Mouse (Mus musculus) cerebral cortex, adult 2 months (tissue): ENCODE data around the gene Pmis2.

Experiments
- WGBS: fragments of 180-500 bp; shearing (Covaris S2); methylation state at CpG from one replicate; pipeline ENCODE4 v1.1.7; 2018; 5-methylcytosine and 5-hydroxymethylcytosine counted together

The Pmis2 gene

GRCm38 (mm10) chr7:30633762-30634412 lies 37.5 kb downstream of the Pmis2 start:
- WGBS = 6% methylated on average over 27 of the region's 27 CpGs

GRCm38 (mm10) chr7:30626647-30627046 lies 44.8 kb downstream of the Pmis2 start:
- 87% methylated on average over 5 of the region's 5 CpGs for WGBS

- 1% methylated on average over 44 of the region's 44 CpGs for whole genome bisulfite sequencing
These were observed 45.6 kb downstream of the Pmis2 start, which contains the start of gene Cox6b1 for GRCm38 (mm10) chr7:30625530-30626384. TSS of gene Cox6b1 (minus strand) at chr7:30626151.
